Mouse (Mus musculus) cerebellum, postnatal 36 days (tissue): ENCODE measurements at regions not wholly inside any gene's neighbourhood (a gene's known extent, or its start where the extent isn't known, plus 50 kb on each side); places are given as distances from the start of the nearest gene placed in this dataset.
A peak's percentile ranks its signal among the peaks of the same experiment; 100 is the strongest.
"Not testable (repeated sequence)": the region's sequence is repeated elsewhere in the genome, so short reads cannot be mapped to it uniquely, and the experiment has no call there.

ENCODE experiments used
- DNase-seq, 2 experiments: peaks; one replicate each; pipeline ENCODE4 v3.0.0; 2021 to 2022; ENCODE audit warnings: mixed read lengths in 2 of 2

- DNase-seq: no peak
Observed at GRCm38 (mm10) chr5:60228966-60229365, 1579.7 kb upstream of the G6pd2 start.

GRCm38 (mm10) chr5:60231232-60231891, 1577.3 kb upstream of the G6pd2 start:
- not testable (repeated sequence) for DNase-seq

GRCm38 (mm10) chr5:60244185-60244584, 1564.4 kb upstream of the G6pd2 start:
- DNase-seq: no peak

- DNase-seq: peak; percentile 54 to 56
Observed at GRCm38 (mm10) chr5:60276696-60277095, 1531.9 kb upstream of the G6pd2 start.
